Mouse (Mus musculus) right cerebral cortex, adult 2 months (tissue): ENCODE measurements at regions not wholly inside any gene's neighbourhood (a gene's known extent, or its start where the extent isn't known, plus 50 kb on each side); places are given as distances from the start of the nearest gene placed in this dataset.

Experiments used
- DNase-seq, 2 experiments: peaks; one replicate each; pipeline ENCODE4 v3.0.0; 2021 to 2022; ENCODE audit warnings: low spot score in 2 of 2

- DNase-seq = peak; percentile 56 to 72
Measured at GRCm38 (mm10) chr9:49873550-49873949, 74.8 kb upstream of the Ncam1 start.

- DNase-seq = no peak
Measured at GRCm38 (mm10) chr9:49851522-49851921, 52.8 kb upstream of the Ncam1 start.

- no peak for DNase-seq
Measured at GRCm38 (mm10) chr9:49849442-49849841, 50.7 kb upstream of the Ncam1 start.

GRCm38 (mm10) chr9:49848943-49849342, 50.2 kb upstream of the Ncam1 start:
- no peak for DNase-seq
